Mouse (Mus musculus): ENCODE data around the gene Fndc5.

The Fndc5 gene

GRCm38 (mm10) chr4:129136579-129137391, at the start of gene Fndc5:
Gene Fndc5, plus strand, starts transcription at chr4:129136999.
- ATAC-seq (ENCODE audit: insufficient number of reproducible peaks, low FRiP score, low TSS enrichment): no peak

- ATAC-seq (ENCODE audit: insufficient number of reproducible peaks, low FRiP score, low TSS enrichment): no peak
Observed at GRCm38 (mm10) chr4:129087850-129088249, 48.9 kb upstream of the Fndc5 start.

- ATAC-seq (ENCODE audit: insufficient number of reproducible peaks, low FRiP score, low TSS enrichment): no peak
Observed at GRCm38 (mm10) chr4:129095276-129095675, 41.5 kb upstream of the Fndc5 start.

GRCm38 (mm10) chr4:129097006-129097405, 39.8 kb upstream of the Fndc5 start:
- no peak for ATAC-seq (ENCODE audit: insufficient number of reproducible peaks, low FRiP score, low TSS enrichment)

GRCm38 (mm10) chr4:129102133-129102829, 34.5 kb upstream of the Fndc5 start:
- ATAC-seq (ENCODE audit: insufficient number of reproducible peaks, low FRiP score, low TSS enrichment): no peak

- ATAC-seq (ENCODE audit: insufficient number of reproducible peaks, low FRiP score, low TSS enrichment): no peak
Observed at GRCm38 (mm10) chr4:129105356-129105755, 31.4 kb upstream of the Fndc5 start, which contains the start of gene Tmem54. Gene Tmem54, plus strand, starts transcription at chr4:129105548.

- ATAC-seq (ENCODE audit: insufficient number of reproducible peaks, low FRiP score, low TSS enrichment): no peak
Observed at GRCm38 (mm10) chr4:129106073-129106472, 30.7 kb upstream of the Fndc5 start.

- no peak for ATAC-seq (ENCODE audit: insufficient number of reproducible peaks, low FRiP score, low TSS enrichment)
Observed at GRCm38 (mm10) chr4:129107348-129107899, 29.4 kb upstream of the Fndc5 start.

GRCm38 (mm10) chr4:129108624-129109023, 28.2 kb upstream of the Fndc5 start:
- no peak for ATAC-seq (ENCODE audit: insufficient number of reproducible peaks, low FRiP score, low TSS enrichment)

- no peak for ATAC-seq (ENCODE audit: insufficient number of reproducible peaks, low FRiP score, low TSS enrichment)
Observed at GRCm38 (mm10) chr4:129110804-129111203, 26.0 kb upstream of the Fndc5 start.

GRCm38 (mm10) chr4:129111350-129111749, 25.4 kb upstream of the Fndc5 start:
- no peak for ATAC-seq (ENCODE audit: insufficient number of reproducible peaks, low FRiP score, low TSS enrichment)

- ATAC-seq (ENCODE audit: insufficient number of reproducible peaks, low FRiP score, low TSS enrichment): no peak
Observed at GRCm38 (mm10) chr4:129112231-129112630, 24.6 kb upstream of the Fndc5 start.

- ATAC-seq (ENCODE audit: insufficient number of reproducible peaks, low FRiP score, low TSS enrichment): peak; percentile 73; the same call in 1 of the 2 replicates
Observed at GRCm38 (mm10) chr4:129113083-129113988, 23.5 kb upstream of the Fndc5 start.

- ATAC-seq (ENCODE audit: insufficient number of reproducible peaks, low FRiP score, low TSS enrichment): no peak
Observed at GRCm38 (mm10) chr4:129116703-129117102, 20.1 kb upstream of the Fndc5 start.

- no peak for ATAC-seq (ENCODE audit: insufficient number of reproducible peaks, low FRiP score, low TSS enrichment)
Observed at GRCm38 (mm10) chr4:129117720-129118510, 18.9 kb upstream of the Fndc5 start.

- no peak for ATAC-seq (ENCODE audit: insufficient number of reproducible peaks, low FRiP score, low TSS enrichment)
Observed at GRCm38 (mm10) chr4:129119708-129120107, 17.1 kb upstream of the Fndc5 start.

- no peak for ATAC-seq (ENCODE audit: insufficient number of reproducible peaks, low FRiP score, low TSS enrichment)
Observed at GRCm38 (mm10) chr4:129120520-129121445, 16.0 kb upstream of the Fndc5 start.

- ATAC-seq (ENCODE audit: insufficient number of reproducible peaks, low FRiP score, low TSS enrichment): no peak
Observed at GRCm38 (mm10) chr4:129121569-129122086, 15.2 kb upstream of the Fndc5 start, which contains the start of gene Hpca. Gene Hpca, minus strand, starts transcription at chr4:129122036.

All from cerebellum, adult (tissue).